Mouse (Mus musculus) retina, embryonic 14.5 days (tissue): ENCODE data around the gene Ddx23.

ENCODE experiments used
- DNase-seq: peaks from one replicate; pipeline ENCODE4 v3.0.0-alpha.2; 2015; ENCODE audit warnings: low spot score

Ddx23 gene

GRCm38 (mm10) chr15:98607557-98607956 lies 55.1 kb downstream of the Ddx23 start:
- DNase-seq: no peak

DNA sequence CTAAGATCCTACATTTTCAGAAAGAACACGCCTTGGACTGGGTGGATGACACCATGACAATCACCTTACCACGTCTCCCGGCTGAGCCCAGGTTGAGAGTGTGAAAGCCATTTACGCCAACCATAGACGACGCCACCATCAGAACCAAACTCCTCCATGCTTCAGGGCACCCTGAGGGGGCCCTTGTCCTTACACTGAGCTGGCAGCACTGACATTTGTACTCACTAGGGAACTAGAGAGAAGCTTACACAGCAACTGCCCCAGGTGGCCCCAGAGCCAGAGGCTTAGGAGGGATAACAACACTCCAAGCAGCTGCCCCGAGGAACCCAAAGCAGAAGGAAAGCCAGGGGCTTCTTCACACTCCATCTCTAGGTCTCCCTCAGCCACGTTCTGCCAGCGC lies 56.0 kb downstream of the Ddx23 start:
- no peak for DNase-seq

DNA sequence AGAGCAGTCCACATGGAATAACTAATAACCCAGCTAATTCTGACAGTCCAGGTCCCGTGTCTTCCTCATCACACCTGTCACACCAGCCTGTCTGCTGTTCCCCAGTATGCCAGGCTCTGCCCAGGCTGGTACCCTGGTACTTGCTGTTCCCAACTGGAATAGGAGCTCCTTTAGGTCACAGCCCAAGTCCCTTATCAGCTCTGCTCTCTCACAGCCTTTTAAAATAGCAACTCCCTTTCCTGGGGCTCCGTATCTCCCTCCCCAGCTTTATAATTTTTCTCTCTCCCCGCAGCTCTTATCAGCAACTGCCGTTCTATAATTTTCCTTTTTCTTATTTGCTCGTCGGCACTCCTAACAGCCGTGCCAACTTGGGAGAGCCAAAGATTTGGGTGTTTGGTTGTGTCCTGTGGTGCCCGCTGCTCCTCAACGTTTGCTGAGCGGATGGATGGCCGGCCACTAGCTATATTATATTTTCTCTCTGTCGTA lies 56.6 kb downstream of the Ddx23 start:
- no peak for DNase-seq

DNA sequence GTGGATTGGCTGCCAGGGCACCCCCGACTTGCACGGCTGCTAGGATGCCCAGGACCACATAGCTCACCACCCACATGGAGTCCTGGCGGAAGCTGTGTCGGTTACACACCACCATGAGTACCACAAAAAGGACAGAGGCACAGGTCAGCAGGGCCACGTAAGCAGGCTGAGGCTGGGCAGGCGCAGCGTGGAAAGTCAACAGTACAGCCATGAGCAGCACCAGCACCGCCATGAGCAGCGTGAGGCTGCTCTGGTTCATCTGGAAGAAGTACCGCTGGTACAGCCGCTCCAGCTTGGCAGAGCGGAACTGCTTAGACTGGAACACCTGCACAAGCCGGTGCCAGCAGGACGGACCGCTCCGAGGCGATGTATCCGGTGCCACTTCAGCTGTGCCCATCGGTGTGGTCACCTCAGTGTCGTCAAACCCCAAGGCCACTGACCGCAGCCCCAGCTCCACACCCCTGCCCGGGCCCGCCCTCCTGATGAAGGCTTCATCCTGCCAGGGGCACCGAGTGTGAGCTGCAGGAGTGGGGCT lies 58.6 kb downstream of the Ddx23 start:
- no peak for DNase-seq

- DNase-seq: no peak
Measured at GRCm38 (mm10) chr15:98602921-98603458, 59.7 kb downstream of the Ddx23 start.

GRCm38 (mm10) chr15:98602191-98602881 lies 60.4 kb downstream of the Ddx23 start:
- no peak for DNase-seq

DNA sequence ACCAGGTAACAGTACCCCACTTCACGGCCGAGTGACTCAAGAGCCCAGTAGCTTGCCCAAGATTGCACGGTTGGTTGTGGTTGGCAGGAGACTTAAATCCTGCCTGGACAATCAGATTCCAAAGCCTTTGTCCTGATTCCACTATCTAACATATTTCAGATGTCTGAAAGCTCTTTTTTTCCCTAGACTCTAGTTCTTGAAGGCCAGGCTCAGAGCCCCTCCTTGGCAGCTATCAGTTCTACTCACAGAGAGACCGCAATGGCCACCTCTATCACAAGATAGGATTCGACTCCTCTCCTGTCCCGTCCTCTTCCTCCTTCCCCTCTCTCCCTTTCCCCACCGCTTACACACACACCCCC lies 60.9 kb downstream of the Ddx23 start:
- DNase-seq: no peak

DNA sequence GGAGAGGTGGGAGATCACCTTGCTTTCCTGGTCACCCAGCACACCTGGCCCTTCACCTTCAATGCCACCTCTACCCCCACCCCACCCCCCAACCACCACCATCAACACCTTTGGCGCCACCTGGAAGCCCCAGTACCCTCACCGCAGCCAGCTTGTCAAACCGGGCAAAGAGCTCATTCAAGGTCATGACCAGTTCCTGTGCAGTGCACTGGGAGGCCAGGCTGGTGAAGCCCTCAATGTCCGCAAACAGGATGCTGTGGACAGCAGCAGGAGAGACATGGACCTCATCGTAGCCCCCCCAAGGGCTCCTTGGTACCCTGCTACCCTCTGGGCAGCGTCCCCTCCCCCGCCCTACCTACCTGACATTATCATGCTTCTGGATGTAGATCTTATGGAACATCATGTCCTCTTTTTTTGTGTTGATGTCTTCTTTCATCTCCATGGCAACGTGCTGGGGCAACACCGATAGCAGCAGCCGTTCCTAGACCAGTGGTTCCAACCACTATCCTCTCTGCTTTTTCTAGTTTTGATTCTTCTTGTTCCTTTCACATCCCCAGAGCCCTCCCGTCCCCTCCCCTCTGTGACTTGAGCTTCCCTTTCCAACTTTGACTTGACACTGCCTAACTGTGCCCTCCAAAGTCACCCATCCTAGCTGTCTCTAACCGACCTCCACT lies 62.5 kb downstream of the Ddx23 start:
- no peak for DNase-seq

GRCm38 (mm10) chr15:98596609-98597008 lies 66.1 kb downstream of the Ddx23 start:
- DNase-seq: no peak
